Mouse (Mus musculus) forebrain, embryonic 14.5 days (tissue): ENCODE data around the gene Eapp. TPM values are rescaled to one million over a fixed set of nuclear protein-coding genes. Genes with fewer than 3 reads are reported as not detected.

Experiments
- ATAC-seq: fragments of 200-750 bp; cut with Nextera tagmentation; 2 replicates; pipeline ENCODE4 v1.8.0; 2017; ENCODE audit warnings: mild to moderate bottlenecking, moderate library complexity
- DNase-seq: peaks from one replicate; pipeline ENCODE4 v3.0.0-alpha.2; 2015; ENCODE audit warnings: low spot score
- H3K27ac ChIP-seq: fragments of 300-500 bp; sonication (generic); 2 replicates; pipeline ENCODE4 v1.5.1; 2014; ENCODE audit warnings: low read depth, mild to moderate bottlenecking, control low read depth, low read length, moderate library complexity
- H3K27me3 ChIP-seq: fragments of 300-500 bp; sonication (generic); replicated peaks from 2 replicates; pipeline ENCODE4 v1.6.1; 2014; ENCODE audit warnings: low read length, control low read depth, mixed read lengths; ENCODE audit not compliant: control insufficient read depth, insufficient read depth
- H3K36me3 ChIP-seq: fragments of 300-500 bp; sonication (generic); 2 replicates; pipeline ENCODE4 v1.6.1; 2014; ENCODE audit warnings: low read length, control low read depth; ENCODE audit not compliant: control insufficient read depth, insufficient read depth
- H3K4me1 ChIP-seq: fragments of 300-500 bp; sonication (generic); 2 replicates; pipeline ENCODE4 v1.6.1; 2014; ENCODE audit warnings: antibody characterized with exemption, low read length, control low read depth; ENCODE audit not compliant: control insufficient read depth, insufficient read depth
- H3K4me2 ChIP-seq: fragments of 300-500 bp; sonication (generic); 2 replicates; pipeline ENCODE4 v1.6.1; 2014; ENCODE audit warnings: mild to moderate bottlenecking, control low read depth, low read length
- H3K4me3 ChIP-seq: fragments of 300-500 bp; sonication (generic); 2 replicates; pipeline ENCODE4 v1.5.1; 2014; ENCODE audit warnings: low read depth, low read length, control low read depth
- H3K9ac ChIP-seq: fragments of 300-500 bp; sonication (generic); 2 replicates; pipeline ENCODE4 v1.6.1; 2014; ENCODE audit warnings: mild to moderate bottlenecking, low read length, control low read depth, moderate library complexity
- H3K9me3 ChIP-seq: fragments of 300-500 bp; sonication (generic); replicated peaks from 2 replicates; pipeline ENCODE4 v1.6.1; 2016; ENCODE audit warnings: low read length, control low read depth, mixed read lengths; ENCODE audit not compliant: control insufficient read depth
- WGBS: fragments of 180-500 bp; shearing (Covaris S2); extraction: QIAGEN DNeasy Blood & Tissue Kit; methylation state at CpG from one replicate; pipeline ENCODE4 v1.1.7; 2014; 5-methylcytosine and 5-hydroxymethylcytosine counted together
- polyA plus RNA-seq: library from polyadenylated mRNA; unstranded; fragments of >200 nt; fragmentation: Nextera tagmentation; extraction: Ambion mirVana; gene quantifications from 2 replicates; pipeline ENCODE4 v1.2.1, GENCODE M21; 2014

Gene Eapp
- polyA plus RNA-seq, 1 experiment from 2014 or later = 87.0 TPM

DNA sequence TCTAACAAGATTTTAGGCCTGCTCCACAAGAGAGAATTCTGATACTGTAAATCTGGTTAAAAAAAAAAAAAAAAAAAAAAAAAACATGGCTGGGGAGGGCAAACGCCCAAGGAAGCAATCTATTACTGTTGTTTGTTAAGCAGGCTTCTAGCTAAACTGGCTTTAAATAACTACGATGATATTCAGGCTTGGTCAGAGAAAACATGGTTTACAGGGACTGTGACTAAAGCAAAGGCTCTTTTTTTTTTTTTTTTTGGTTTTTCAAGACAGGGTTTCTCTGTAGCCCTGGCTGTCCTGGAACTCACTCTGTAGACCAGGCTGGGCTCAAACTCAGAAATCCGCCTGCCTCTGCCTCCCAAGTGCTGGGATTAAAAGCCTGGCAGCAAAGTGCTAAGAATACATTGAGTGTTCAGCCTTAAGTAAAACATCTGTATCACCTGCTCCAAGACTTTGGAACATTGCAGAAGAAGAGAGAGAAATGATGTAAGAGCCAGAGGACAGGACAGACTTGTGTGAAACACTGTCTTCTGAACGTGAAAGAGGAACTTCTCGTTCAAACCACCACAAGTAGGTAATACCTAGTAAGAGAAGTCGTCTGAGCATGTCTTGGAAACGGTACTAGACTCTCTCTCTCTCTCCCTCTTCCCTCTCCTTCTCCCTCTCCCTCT lies 37.1 kb downstream of the Eapp start:
- ATAC-seq (no peak), DNase-seq (no peak)
- no peak overlapping the region for H3K9ac ChIP-seq
- H3K27me3 ChIP-seq = no peaks in the 10 kb centered on the region
- no peaks in the 10 kb centered on the region for H3K36me3 ChIP-seq
- H3K4me3 ChIP-seq = no peak overlapping the region
- peaks cover 15% of the 10 kb centered on the region for H3K4me1 ChIP-seq
- no peak overlapping the region for H3K27ac ChIP-seq
- WGBS = 77% methylated on average over 7 of the region's 7 CpGs
- H3K4me2 ChIP-seq = no peak overlapping the region
- no peaks in the 10 kb centered on the region for H3K9me3 ChIP-seq

DNA sequence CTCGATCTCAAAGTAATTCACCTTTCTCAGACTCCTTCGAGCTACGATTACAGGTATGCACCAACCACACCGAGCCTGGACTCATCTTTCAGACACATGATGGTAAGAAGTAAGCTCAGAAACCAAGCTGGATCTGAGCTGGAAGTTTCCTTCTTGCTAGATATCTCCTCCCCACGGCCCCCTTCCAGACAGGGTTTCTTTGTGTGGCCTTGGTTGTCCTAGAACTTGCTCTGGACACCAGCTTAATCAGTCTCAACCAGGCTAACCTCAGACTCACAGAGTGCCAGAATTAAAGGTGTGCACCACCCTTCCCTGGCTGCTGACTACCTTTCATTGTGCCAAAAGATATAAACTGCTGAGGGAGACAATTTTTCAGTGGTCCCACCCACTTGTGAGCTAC lies 37.7 kb downstream of the Eapp start:
- ATAC-seq (no peak), DNase-seq (no peak)
- Histone ChIP-seq H3K27ac (no peak overlapping the region), H3K9me3 (no peaks in the 10 kb centered on the region), H3K4me3 (no peak overlapping the region), H3K36me3 (no peaks in the 10 kb centered on the region), H3K9ac (no peak overlapping the region), H3K4me2 (no peak overlapping the region), H3K4me1 (peaks cover 15% of the 10 kb centered on the region), H3K27me3 (no peaks in the 10 kb centered on the region)
- WGBS = 92% methylated on average over 5 of the region's 5 CpGs

DNA sequence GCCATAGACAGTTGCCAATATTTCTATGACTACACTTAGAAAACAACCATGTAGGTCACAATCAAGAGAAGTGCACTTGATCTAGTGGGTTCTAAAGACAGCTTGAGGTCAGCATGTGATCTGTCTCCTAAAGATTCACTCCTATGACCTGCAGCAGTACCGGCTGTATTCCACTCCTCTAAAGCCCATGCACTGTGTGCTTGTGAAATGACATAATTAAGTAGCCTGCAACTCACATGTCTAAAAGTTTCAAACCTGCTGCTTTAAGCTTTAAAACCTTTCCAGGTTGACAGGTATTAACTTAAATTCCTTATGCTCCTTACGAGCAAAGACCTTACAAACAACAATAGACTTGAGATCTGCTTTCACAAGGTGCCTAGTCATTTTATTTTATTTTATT lies 38.5 kb downstream of the Eapp start:
- Histone ChIP-seq H3K4me2 (peak overlapping the region; percentile 60; the same call in 1 of the 2 replicates), H3K9me3 (no peaks in the 10 kb centered on the region), H3K36me3 (no peaks in the 10 kb centered on the region), H3K27ac (no peak overlapping the region), H3K4me3 (peak overlapping the region; percentile 71; the same call in 1 of the 2 replicates), H3K27me3 (no peaks in the 10 kb centered on the region), H3K4me1 (peaks cover 15% of the 10 kb centered on the region), H3K9ac (no peak overlapping the region)
- DNase-seq (no peak), ATAC-seq (no peak)
- WGBS = 65% methylated on average over 2 of the region's 2 CpGs

DNA sequence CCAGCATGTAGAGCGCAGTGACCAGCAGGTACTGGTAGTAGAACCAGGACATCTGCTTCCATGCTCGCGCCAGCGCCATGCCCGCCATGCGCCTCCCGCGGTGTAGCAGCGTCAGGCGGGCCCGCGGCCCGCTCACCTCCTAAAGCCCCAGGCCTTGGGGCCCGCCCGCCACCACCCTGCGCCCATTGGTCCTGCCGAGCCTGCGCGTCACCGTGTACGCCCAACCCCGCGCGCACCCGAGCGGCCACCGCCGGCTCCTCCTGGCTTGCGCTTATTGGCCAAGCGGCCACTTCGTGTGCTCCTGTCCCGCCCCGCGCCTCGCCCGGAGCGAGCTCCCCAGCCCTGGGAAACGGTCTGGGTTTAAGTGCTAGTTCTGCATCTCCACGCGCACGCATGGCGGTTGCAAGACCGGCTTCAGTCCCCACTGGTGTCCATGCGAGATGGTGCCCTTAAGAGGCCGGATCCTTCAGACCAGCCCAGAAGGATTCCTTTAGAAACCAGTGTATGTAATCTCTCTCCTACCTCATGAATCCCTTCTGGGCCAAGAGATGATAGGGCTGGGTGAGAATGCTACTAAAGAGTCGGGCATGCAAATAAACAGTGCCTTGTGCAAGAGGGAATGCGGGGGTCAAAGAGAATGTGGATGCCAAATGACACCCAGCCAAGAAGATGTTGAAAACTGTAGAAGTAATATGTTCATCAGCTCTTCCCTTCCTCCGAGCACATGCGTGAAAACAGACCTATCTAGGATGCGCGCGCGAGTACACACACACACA lies 39.1 kb downstream of the Eapp start, which contains the start of gene Sptssa:
Gene Sptssa, minus strand, starts transcription at position 178 of the 776 bp plus-strand sequence.
- Histone ChIP-seq H3K4me3 (peak within 1 kb of the TSS; percentile 71), H3K9me3 (no peaks in the 10 kb centered on the region), H3K27ac (peak within 1 kb of the TSS; percentile 82), H3K36me3 (no peaks in the 10 kb centered on the region), H3K27me3 (no peaks in the 10 kb centered on the region), H3K4me2 (peak within 1 kb of the TSS; percentile 60), H3K9ac (peak within 1 kb of the TSS; percentile 84), H3K4me1 (peaks cover 15% of the 10 kb centered on the region)
- WGBS = 10% methylated on average over 50 of the region's 53 CpGs
- ATAC-seq = peak; percentile 99
- peak; percentile 96 for DNase-seq

DNA sequence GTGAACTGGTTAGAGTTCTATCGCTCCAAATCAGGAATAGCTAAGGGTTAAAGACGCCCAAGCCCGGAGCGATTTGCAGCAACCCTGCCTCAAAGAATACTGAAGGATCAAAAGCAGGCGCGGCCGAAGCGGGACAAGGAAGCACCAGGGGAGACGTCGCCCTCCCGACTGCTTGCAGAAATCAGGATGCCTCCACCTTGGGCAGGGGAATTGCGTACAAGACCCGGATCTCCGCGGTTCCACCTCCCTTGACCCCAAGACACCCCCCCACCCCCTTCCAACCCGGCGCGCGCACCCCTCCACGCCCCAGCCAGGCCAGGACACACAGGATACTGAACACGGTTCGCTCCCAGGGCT lies 39.7 kb downstream of the Eapp start:
- no peaks in the 10 kb centered on the region for H3K9me3 ChIP-seq
- peak overlapping the region; percentile 60 for H3K4me2 ChIP-seq
- H3K9ac ChIP-seq = peak overlapping the region; percentile 84
- under 1% methylated on average over 18 of the region's 22 CpGs for WGBS
- H3K4me3 ChIP-seq = peak overlapping the region; percentile 71
- peak; percentile 50; the same call in 1 of the 2 replicates for ATAC-seq
- no peaks in the 10 kb centered on the region for H3K36me3 ChIP-seq
- H3K27ac ChIP-seq = peak overlapping the region; percentile 82
- peaks cover 15% of the 10 kb centered on the region for H3K4me1 ChIP-seq
- peak; percentile 59 for DNase-seq
- no peaks in the 10 kb centered on the region for H3K27me3 ChIP-seq

DNA sequence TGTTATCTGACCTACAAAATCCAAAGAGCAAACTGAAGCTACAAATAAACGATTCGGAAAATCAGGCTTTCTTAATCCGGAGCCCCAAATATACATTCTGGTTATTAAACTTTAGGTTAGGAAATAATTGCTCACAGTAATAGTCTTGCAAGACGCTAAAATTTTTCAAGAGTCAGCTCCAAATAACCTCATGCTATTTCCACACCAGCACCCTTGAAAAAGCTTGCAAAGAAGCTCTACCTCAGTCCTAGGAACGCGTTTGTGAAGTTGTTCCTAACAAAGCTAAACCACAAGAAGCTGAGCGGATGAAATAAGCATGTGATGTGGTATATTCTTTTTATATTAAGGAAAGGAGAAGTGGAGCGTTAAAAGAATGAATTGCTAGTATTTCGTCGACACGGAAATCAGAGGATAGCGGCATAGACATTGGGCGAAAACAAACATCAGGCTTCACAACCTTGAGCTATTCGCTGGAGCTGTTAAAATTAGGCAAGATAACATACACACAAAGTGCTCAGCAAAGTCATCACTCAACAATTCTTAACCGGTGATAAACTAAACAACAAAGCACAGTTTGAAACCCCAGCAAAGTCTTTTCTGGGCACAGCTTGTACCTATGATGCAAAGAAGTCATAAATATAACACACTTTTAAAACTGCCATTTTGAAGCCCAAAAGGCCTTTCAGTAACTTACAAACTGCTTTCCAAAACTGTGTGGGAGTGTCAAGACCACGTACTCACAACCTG lies 40.2 kb downstream of the Eapp start:
- Histone ChIP-seq H3K9ac (peak overlapping the region; percentile 84), H3K4me1 (peaks cover 15% of the 10 kb centered on the region), H3K4me2 (peak overlapping the region; percentile 60), H3K27me3 (no peaks in the 10 kb centered on the region), H3K27ac (peak overlapping the region; percentile 82), H3K36me3 (no peaks in the 10 kb centered on the region), H3K9me3 (no peaks in the 10 kb centered on the region), H3K4me3 (peak overlapping the region; percentile 71)
- ATAC-seq (no peak), DNase-seq (peak; percentile 17)
- WGBS = 11% methylated on average over 16 of the region's 16 CpGs

DNA sequence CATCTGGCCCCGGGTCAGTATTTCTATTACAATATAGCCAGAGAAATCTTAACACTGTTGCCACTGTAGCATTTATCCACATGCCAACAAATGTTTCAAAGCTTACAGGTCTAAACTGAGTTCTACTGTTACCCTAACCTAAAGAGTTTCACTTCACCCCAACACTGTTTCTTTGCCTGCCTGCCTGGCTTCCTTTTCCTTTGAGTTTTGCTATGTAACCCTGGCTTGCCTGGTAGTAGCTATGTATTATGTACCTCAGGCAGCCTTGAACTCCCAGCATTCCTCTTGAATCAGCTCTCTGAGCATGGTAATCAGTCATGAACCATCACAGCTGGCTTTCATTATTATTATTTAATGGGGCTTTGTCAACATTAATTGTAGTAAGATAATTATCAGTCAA lies 41.0 kb downstream of the Eapp start:
- no peak for ATAC-seq
- H3K4me3 ChIP-seq = 0 out of 2 replicates have a peak overlapping the region, but pooled peaks have one; percentile 71
- H3K4me1 ChIP-seq = peaks cover 15% of the 10 kb centered on the region
- H3K27ac ChIP-seq = no peak overlapping the region
- H3K4me2 ChIP-seq = peak overlapping the region; percentile 60
- peak; percentile 17 for DNase-seq
- H3K36me3 ChIP-seq = peaks cover 6% of the 10 kb centered on the region; the same call in 1 of the 2 replicates
- 0 out of 2 replicates have a peak overlapping the region, but pooled peaks have one; percentile 22 for H3K9ac ChIP-seq
- WGBS = 55% methylated on average over 1 of the region's 1 CpGs
- H3K27me3 ChIP-seq = no peaks in the 10 kb centered on the region
- no peaks in the 10 kb centered on the region for H3K9me3 ChIP-seq

DNA sequence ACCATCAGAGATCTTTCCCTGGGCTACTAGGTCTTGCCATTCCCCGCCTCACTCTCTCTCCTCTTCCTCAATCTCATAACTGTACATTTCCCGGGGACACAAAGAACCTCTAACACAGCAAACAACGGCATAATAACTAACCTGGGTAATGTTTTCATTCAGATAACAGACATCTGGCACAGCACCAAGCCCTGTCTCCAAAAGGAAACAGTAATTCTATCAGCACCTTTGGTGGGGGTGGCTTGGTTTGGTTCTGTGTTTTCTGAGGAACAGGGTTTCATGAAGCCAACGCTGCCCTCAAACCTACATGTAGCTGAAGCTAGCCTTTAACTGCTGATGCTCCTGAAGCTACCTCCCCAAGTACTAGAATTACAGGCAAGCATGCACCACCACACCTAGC lies 41.6 kb downstream of the Eapp start:
- Histone ChIP-seq H3K4me3 (no peak overlapping the region), H3K4me2 (peak overlapping the region; percentile 60), H3K27me3 (no peaks in the 10 kb centered on the region), H3K9me3 (no peaks in the 10 kb centered on the region), H3K27ac (no peak overlapping the region), H3K4me1 (peaks cover 15% of the 10 kb centered on the region), H3K36me3 (peaks cover 6% of the 10 kb centered on the region; the same call in 1 of the 2 replicates), H3K9ac (no peak overlapping the region)
- ATAC-seq (no peak), DNase-seq (no peak)
- WGBS = 71% methylated on average over 4 of the region's 4 CpGs
